Mouse (Mus musculus) T-cell, adult 2 months (primary cell): ENCODE data around the gene Itga2.

Experiments
- DNase-seq: peaks from one replicate; pipeline ENCODE4 v3.0.0; 2022; ENCODE audit warnings: low spot score

Gene Itga2

DNA sequence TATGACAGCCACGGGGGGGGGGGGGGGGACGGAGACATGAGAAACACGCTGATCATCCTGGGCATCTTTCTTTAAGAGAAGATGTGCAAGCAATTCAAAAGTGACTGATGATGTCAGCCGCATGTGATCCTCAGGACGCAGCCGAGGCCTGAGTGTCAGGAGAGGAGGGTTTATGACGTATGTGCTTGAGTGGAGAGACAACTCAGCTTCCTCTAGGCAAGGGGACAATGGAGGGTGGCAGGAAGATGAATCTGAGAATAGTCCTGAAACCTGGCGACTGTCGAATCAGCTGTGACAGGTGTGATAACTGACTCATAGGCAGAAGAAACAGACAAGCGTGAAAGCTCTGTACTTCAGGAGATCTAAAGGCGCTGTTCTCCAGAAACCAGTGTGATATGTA lies 53.2 kb downstream of the Itga2 start:
- DNase-seq = no peak

DNA sequence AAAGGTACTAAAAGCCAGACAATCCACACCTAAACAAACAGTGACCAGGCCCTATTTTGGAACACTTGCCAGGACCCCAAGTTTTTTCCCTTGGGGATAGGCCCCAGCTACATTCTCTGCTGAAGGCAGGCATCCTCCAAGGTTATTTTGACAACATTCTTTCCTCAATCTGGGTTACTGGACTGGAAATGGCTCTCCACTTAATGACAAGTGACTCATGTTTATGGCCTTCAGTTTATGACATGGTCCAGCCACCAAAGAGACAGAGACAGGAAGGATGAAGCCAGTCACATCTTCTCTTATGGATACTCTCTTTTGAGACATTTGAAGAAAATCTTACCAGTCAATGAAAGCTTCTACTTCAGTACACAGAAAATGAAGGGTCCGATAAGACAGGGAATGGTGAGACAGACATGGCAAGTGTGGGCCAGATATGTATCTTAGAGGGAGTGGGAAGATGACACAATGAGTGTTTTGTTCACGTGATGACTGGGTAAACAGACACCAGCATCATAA lies 55.8 kb downstream of the Itga2 start:
- DNase-seq = no peak

DNA sequence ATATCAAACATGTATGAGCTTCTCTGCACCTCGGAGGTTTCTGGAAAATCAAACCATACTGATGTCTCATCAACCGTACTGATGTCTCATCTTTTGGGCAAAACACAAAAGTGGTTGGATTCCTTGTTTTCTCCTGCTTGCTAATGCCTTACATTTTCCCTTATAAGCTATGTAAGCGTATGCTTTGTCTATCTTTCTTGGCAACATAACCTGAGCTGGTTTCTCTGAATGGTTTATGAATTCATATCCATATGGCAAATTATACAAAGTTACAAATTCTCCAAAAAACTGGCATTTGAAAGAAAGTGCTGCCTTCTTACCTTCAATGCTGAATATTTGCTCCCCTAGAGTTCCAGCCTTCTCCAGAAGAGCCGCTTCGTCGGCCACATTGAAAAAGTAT lies 57.2 kb downstream of the Itga2 start:
- DNase-seq = no peak

DNA sequence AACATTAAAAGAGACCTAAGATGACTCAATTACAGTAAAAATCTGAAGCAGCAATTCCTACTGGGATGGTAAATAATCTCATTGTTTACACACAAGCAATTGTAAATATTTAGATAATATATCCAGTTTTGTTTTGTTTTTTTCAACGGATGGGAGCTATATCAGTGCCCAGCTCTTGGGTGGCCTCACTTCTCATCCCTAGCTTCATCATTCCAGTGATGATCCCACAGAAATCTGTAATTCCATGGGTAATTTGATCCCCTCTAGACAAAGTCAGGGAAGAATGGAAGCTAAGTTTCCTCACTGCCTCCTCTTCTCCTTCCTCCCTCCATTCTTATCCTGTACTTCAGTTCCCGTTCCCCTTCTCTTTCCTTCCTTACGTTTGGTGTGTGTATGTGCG lies 74.4 kb downstream of the Itga2 start:
- DNase-seq = no peak

DNA sequence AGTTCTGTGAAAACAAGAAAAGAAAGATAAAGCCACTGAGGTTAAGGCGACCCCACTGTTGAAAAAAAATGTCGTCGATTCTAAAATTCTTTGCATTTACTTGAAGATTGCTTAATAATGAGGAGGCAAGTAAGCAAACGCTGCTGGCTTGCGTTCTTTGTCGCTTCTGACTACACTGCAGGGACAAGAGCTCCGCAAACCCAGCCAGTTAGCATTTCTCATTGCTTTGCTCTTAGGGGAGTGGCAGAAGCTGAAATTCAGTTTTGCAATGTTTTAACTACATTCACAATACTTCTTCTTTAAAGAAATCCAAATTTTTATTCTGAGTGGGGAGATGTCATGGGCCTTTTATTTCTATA lies 75.7 kb downstream of the Itga2 start:
- DNase-seq = no peak

DNA sequence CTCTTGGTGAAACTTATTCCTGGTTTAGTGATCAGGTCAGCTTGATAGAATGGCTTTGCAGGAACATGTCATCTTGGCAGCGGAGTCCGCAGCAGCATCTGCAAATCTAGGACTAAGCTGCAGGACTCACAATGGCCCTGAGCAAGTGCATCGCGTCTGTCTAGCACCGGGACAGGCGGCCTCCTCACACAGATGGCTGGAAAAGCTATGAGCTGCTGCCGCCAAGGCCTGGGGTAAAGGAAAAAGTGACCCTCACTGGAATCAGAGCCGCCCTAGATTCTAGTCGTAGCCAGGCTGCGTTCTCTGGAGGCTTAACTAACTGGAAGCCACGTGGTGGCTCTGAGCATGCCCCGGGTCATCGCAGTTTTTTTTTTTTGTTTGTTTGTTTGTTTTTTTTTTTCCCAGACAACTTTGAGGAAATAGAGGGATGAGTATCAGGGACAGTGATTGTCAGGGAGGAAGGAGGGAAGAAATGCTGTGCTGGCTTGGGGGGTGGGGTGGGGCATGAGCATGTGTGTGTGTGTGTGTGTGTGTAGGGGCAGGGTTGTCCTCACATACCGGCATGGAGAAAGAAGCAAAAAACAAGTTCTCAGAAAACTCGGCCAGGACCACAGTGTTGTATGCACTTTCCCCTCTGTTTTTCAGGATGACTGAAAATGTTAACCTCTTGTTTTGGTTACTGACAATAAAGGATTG lies 76.2 kb downstream of the Itga2 start:
- DNase-seq = no peak

DNA sequence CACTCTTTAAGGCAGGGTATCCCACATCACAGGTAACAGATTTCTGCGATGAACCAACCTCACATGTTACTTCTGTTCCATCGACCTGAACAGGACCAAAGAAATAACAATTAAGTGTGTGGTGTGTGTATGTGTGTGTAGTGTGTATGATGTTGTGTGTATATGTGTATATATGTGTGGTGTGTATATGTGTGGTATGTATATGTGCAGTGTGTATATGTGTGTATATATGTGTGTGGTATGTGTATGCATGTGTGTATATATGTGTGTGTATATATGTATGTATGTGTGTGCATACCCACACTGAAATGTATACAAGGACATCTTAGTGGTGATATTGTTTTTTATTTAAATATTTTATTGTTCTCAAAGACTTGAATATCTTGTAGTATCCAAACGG lies 77.5 kb downstream of the Itga2 start:
- no peak for DNase-seq

DNA sequence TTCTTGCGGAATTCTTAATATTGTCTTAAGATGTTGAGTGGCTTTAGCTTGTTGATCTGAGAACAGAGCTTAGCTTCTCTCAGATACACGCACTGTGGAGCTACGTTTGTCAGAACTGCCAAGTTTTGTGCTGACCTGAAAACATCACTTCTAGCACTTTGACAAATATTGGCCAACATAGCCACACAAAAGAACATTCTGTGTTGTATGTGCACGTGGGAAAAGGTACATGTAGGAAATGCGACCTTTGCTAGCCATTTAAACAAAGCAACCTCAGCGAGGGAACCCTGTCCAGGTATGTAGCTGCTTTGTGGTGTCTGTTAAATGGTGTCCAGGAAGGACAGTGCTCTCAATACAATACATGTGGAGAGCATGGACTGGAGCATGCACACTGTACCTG lies 77.9 kb downstream of the Itga2 start:
- DNase-seq = no peak

DNA sequence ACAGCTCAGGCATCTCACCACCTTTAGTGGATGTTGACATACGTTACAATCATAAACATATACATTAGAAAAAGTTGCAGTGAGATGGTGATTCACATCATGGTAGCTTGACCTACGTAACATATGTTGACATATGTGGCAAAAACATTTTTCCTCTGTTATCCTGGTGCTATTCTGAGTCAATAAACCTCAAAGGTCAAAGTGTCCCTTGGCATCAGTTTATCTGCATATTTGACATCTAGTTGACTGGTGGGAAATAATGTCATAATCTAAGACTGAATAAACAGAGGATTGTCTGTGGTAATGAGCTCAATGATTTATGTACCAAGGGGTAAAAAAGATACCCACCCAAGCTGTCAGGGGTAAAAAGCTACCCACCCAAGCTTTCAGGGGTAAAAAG lies 78.7 kb downstream of the Itga2 start:
- DNase-seq = no peak

DNA sequence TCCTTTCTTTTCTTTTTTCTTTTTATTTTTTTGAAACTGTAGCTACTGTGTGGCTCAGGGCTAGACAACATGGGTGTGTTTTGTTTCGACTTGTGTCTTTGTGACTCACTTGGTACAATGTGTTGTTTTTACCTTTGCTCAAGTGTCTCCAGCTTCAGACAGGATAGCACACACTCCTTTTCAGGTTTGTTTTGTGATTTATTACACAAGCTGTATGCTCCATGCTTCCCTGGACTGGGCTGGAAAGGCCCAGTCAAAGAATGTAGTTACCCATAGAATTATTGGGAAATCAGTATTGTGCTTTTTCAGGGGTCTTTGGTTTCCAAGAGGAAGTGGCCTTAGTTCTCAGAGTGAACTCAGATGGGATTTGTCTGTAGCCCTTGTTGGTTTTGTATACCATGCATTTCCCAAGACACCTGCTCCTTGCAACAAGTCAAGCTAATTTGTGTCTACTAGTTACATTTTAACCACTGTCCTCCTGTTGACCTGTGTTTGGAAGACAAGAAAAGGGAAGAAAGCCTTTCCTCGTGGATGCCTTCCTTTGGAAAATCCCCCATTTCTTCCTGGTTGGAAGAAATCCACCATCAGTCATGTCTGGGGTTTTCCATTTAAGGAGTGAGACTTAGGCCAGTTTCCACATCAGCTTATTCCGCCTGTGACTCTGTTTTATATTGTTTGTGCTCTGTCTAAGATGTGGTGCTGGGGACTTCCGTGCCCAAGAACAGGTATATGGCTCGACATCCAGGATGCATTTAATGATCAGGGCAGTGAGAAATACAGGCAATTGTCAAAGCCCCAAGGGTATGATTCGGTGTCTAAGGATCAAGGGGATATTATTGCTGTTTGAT lies 79.4 kb downstream of the Itga2 start:
- DNase-seq = no peak

DNA sequence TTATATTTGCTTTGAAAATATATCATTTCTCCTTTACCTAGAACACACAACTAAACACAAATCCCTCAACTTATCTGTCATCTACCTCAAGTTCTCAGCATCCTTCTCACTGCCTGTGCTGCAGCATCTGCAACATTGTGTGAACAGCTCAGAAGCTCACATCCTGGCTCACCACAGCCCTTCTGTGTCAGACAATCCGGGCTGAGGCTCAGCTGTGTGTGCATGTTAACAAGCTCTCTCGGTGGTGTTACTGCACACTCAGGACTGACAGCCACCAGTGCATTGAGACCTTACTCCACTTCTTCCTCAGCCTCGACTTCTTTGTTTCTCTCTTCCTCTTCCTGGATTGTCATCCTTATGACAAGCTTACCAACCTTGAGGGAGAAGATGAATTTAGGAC lies 83.0 kb downstream of the Itga2 start:
- DNase-seq = peak; percentile 15

DNA sequence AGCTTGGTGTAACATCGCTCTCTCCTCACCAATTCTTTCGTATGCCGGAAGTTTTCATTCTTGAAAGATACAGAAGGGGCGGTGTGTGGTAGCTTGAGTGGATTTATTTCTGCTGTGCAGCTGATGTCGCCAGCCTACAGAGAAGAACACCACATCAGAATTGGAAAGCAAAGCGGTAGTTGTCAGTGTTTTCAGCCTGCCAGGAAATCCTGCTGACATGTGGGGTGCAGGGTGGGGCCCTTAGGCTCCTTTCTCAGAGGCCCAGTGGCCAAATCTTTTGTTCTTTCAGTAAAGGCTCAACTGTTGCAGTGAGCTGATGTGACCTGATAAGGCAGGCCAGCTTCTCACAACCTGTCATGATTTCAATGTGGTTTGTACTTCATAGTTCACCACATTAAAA lies 86.1 kb downstream of the Itga2 start:
- peak; percentile 88 for DNase-seq

DNA sequence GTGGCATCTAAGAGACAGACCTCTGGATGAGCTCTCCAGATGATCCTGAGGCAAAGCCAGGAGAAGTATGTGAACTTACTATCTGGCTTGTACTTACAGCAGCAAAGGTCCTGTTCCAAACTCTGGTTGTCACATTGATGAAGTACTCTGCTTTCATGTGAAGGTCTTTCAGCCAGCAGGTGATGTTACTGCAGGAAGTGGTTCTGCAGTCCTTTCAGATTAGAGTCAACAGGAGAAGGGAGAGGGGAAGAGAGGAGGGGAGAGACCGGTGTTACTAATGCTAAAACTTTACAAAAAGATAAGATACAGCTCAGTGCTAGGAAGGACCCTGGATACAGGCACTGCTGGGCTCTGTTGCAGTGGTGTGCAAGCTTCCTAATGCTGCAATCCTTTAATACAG lies 88.6 kb downstream of the Itga2 start:
- DNase-seq = peak; percentile 23

DNA sequence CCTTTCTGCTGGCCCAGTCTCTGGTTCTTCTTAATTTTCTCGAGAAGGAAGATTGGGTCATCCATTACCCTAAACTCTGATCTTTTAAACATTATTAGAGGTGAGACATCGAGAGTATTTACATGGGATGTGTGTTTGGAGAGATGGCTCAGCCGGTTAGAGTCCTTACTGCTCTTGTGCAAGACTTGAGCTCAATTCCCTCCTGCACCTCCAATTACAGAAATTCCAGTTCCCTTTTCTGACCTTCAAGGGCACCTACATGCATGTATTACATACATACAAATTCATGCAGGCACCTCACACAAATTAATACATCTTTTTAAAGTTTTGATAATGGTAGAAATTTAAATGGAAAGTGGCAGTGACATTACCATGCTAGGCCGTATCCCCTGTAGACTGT lies 91.4 kb downstream of the Itga2 start:
- no peak for DNase-seq

DNA sequence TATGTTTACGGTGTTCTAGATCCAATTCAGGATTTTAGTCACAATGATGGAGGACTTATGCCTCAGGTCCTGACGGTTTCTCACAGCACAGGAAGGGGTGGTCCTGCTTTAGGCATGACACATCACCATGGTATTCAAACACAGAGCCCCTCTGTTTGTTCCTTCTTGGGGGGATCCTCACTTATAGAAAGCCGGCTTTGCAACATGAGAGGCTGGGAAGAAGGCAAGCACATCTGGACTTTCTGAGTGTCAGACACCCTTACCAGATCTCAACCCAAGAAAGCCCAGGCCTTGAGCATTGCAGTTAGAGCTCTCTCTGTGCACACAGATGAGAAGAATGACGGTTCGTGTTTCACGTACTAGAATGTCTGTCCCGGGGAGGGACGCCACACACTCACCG lies 92.8 kb downstream of the Itga2 start:
- no peak for DNase-seq

DNA sequence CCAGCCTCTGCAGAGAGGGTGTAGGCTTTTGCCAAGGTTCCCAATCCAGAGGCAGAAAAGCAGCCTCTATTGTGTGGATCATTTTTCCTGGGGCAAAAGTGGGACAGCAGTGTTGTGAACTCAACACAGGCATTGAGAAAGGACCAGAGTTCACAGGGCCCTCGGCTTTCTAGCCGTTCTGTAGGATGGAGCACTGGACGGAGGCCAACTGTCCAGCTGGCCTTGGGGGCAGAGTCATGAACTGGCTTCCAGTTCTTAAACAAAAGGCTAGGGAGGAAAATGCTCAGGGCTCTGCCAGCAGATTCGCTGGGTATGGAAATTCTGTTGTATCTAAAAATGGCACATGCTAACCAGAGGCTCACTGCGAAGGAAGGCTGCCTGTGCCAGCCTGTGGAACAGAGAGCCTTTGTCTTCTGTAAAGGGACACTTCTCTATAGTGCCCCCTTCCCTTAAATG lies 93.3 kb downstream of the Itga2 start:
- no peak for DNase-seq

DNA sequence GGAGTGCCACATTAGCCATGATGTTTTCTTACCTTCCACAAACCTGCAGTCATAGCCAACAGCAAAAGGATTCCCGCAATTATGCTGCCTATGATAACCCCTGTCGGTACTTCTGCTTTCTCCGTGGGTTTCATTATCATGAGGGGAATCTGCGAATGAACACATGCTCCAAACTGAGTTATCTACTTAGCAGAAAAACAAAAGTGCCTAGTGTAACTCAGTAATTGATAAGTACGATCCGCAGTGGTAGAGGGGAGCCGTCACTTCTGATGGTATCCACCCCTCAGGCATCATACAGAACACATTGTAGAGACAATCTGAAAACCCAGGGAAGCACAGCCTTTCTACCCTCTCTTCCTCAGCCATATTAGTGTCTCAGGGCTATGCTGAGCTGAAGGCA lies 94.8 kb downstream of the Itga2 start:
- DNase-seq = no peak

DNA sequence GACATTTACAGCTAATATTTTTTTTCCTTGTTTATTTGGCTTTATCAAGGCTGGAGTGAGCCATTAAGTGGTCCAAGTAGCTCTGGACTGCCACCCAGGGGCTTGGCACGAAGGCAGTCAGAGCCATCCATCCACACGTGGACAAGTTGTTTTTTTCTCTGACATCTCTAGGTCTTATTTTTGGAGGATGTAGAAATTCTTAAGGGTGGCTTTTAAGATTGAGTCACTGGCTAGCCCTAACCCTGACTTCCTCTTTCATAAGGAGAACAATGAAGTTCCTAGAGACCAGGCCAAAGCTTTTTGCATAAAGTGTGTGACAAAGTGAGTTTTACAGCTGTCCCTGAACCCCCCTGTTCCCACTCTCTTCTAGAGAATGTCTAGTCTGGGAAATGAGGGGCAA lies 97.3 kb downstream of the Itga2 start:
- DNase-seq = no peak

DNA sequence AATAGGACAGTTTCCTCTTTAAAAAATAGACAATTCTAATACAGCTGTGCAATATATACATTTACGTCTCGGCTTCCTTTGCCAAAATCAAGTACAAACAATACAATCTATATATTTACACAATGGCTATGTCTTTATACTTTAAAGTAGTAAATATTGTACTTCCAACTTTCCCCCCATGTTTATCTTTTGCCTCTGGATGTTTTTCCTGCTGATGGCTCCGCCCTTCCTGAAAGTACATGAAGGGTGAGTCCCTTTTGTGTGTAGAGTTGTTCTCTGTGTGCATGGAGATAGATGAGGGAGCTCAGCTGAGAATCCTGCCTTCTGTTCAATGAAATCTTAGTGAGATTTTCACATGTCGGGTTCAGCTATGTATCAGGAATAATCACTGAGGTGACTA lies 98.5 kb downstream of the Itga2 start:
- DNase-seq = no peak

DNA sequence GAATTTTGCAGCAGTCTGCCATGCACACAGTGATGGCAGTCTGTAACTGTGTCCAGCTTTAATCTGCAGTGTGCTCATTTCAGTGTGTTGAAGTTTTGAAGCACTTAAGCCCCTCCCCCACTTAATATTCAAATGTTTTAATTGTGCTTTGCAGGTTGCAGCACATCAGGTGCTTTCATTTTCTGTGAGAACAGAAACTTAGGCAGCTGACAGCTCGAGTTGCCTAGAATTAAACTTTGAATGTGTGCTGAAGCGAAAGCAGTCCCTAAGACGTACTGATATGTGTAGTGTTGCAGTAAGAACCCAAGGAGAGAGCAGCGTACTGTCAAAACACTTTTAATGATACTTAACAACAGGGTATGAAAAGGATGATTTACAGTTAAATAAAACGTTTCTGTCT lies 99.1 kb downstream of the Itga2 start:
- no peak for DNase-seq

DNA sequence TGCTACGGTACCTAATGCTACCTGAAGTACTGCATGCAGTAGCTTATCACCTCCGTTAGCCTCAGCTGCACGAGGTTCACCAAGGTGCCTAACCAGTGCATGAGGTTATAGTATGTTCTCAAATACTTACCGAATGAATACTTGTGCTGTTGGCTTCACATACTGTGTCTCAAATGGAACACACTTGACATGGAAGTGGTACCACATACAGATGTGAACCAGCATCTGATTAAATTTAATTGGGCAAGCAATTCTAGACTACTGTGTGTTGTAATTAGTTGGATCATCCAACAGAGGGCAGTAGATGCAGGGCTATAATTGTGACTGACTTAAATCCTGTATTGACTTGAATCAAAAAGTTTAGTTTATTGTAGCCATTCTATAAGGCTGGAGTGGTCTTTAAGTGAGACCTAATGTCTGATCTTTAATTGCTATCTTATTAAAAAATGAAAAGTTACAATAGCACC lies 100.5 kb downstream of the Itga2 start:
- DNase-seq = peak; percentile 57

DNA sequence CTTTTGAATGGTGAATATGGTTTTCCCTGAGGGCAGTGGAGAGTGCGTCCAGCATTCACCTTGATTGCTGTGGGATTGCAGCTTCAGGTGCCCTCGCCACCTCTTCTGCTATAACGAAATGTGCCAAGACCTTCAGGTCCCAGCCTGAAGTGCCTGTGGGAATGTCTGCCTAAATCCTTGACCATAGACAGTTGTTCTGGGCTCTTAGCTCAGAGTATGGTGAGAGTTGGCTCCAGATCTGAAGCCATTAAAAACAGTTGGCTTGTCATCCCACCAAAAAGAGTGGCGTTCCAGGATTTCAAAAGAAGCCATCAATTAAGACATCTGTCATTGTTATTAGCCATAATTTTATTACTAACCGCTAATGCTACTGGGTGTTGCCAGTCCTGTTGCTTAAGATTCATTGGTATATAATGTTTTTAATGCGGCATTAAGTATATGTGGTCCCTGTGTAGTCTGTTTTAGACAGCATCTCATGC lies 106.5 kb downstream of the Itga2 start:
- no peak for DNase-seq

DNA sequence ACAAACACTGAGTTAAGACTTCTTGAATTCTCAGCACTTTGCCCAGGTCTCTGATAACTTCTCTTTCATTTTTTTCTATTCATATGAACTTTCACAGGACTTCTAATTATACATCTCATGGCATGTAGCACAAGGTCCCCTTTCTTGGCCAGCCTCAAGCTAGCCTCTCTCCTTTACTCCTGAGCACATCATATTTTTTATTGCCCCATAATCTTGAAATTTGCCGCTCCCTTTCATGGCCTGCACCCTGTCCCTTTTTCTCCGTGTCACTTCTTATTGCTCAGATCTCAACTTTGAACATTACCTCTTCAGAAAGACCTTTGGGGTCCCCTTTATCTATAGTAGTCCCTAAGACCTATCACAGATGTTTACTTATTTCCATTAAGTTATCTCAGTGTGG lies 109.0 kb downstream of the Itga2 start:
- no peak for DNase-seq
